Mouse (Mus musculus) bone marrow, adult 2 months (tissue): ENCODE results near the gene Cd274.

Experiments
- CTCF ChIP-seq: fragments of 200-500 bp; IDR thresholded peaks from 2 replicates; pipeline ENCODE4 v1.5.1; 2011; ENCODE audit warnings: low read length, control low read depth; ENCODE audit not compliant: control insufficient read depth, insufficient read depth
- POLR2A ChIP-seq: fragments of 200-500 bp; IDR thresholded peaks from 2 replicates; pipeline ENCODE4 v1.6.1; 2011; ENCODE audit warnings: low read depth, mild to moderate bottlenecking, control low read depth, low read length, borderline replicate concordance; ENCODE audit not compliant: control insufficient read depth

GRCm38 (mm10) chr19:29376382-29376781, 9.1 kb downstream of the Cd274 start:
- TF ChIP-seq CTCF (no peak), POLR2A (no peak)
